ENCODE assay signal across 10 mouse cellular contexts in the genomic region with DNA sequence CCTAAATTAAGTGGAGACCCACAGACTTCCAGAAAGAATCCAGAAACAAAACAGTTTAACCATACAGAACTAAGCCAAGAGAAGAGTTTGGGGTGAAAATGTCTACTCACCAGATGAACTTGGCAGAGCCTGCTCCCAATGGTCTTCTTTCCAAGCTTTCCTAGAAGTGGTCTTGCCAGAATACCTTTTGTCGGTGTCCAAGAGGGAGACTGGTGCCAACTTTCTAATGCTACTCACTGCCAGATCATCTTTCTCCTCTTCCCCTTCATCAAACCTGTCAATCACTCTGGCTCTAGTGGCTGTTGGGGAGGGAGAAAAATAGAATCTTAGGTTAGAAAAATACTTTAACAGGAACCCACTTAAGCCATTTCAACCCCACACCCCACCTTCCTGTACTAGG. TPM values are rescaled to one million over a fixed set of nuclear protein-coding genes. Genes with fewer than 3 reads are reported as not detected.
DNase-seq lines count a peak whose midpoint lies in the region; ATAC-seq lines count a peak whose summit lies in the region.
"Had no signal": no experiment of that assay in that cellular context is flagged by ENCODE, and none has a peak within 500 bp of the region (broad histone marks: within the 10 kb centered on the region; RNA-seq: fewer than 3 reads in every experiment).

No protein-coding gene starts in this region.

- H3K27ac ChIP-seq in limb, embryonic 15.5 days, result no peak overlapping the region
- H3K27ac ChIP-seq in stomach, embryonic 16.5 days (ENCODE audit: low read length), result no peak overlapping the region

- peak overlapping the region; percentile 96 for H3K4me3 ChIP-seq in megakaryocyte, embryonic 14.5 days (replicated peaks)
- peak overlapping the region; percentile 74; the same call in 1 of the 2 replicates for H3K4me3 ChIP-seq in limb, embryonic 15.5 days
- peak overlapping the region; percentile 89 for H3K4me3 ChIP-seq in stomach, embryonic 16.5 days (replicated peaks; ENCODE audit: low read length)

- peaks cover 36% of the 10 kb centered on the region for H3K36me3 ChIP-seq in megakaryocyte, embryonic 14.5 days (replicated peaks; ENCODE audit: low read length)
- peaks cover 16% of the 10 kb centered on the region for H3K36me3 ChIP-seq in limb, embryonic 15.5 days
- peaks cover 3% of the 10 kb centered on the region; the same call in 1 of the 2 replicates for H3K36me3 ChIP-seq in stomach, embryonic 16.5 days (ENCODE audit: control insufficient read depth, insufficient read depth, low read length)

- peaks cover 39% of the 10 kb centered on the region for H3K4me1 ChIP-seq in megakaryocyte, embryonic 14.5 days
- peaks cover 12% of the 10 kb centered on the region; the same call in 1 of the 2 replicates for H3K4me1 ChIP-seq in limb, embryonic 15.5 days
- peaks cover 6% of the 10 kb centered on the region; the same call in 1 of the 2 replicates for H3K4me1 ChIP-seq in stomach, embryonic 16.5 days (ENCODE audit: control insufficient read depth, insufficient read depth, low read length)

- H3K9ac ChIP-seq in limb, embryonic 15.5 days, result no peak overlapping the region
- H3K9ac ChIP-seq in stomach, embryonic 16.5 days (ENCODE audit: low read length), result no peak overlapping the region

- H3K9me3 ChIP-seq in megakaryocyte, embryonic 14.5 days, result no peaks in the 10 kb centered on the region
- H3K9me3 ChIP-seq in limb, embryonic 15.5 days, result no peaks in the 10 kb centered on the region
- H3K9me3 ChIP-seq in stomach, embryonic 16.5 days (replicated peaks; ENCODE audit: control insufficient read depth, low read length), result no peaks in the 10 kb centered on the region

- peaks cover 30% of the 10 kb centered on the region for H3K27me3 ChIP-seq in megakaryocyte, embryonic 14.5 days (replicated peaks)
- H3K27me3 ChIP-seq in limb, embryonic 15.5 days, result peaks cover 29% of the 10 kb centered on the region
- peaks cover 29% of the 10 kb centered on the region for H3K27me3 ChIP-seq in stomach, embryonic 16.5 days (ENCODE audit: control insufficient read depth, insufficient read depth, low read length)

- no peak for ATAC-seq in megakaryocyte, adult 5-6 weeks (ENCODE audit: poor library complexity, severe bottlenecking)
- ATAC-seq in limb, embryonic 15.5 days (ENCODE audit: insufficient number of reproducible peaks, low FRiP score, low TSS enrichment, low read depth), result no peak
- no peak for ATAC-seq in stomach, embryonic 16.5 days (ENCODE audit: insufficient read depth, low FRiP score)

- DNase-seq in cerebellum, postnatal 10 days, result peak; percentile 67 to 78
- DNase-seq in cerebellum, postnatal 25 days, result no peak
- no peak for DNase-seq in right cerebral cortex, postnatal 25 days
- no peak for DNase-seq in kidney, adult 11 months
- DNase-seq: cerebellum, adult 2 months; left cerebral cortex, postnatal 4 days had no signal

- WGBS in limb, embryonic 15.5 days, result 71% methylated on average over 1 of the region's 1 CpGs
- WGBS in stomach, embryonic 16.5 days, result 85% methylated on average over 1 of the region's 1 CpGs

- peak overlapping the region; percentile 71; the same call in 1 of the 2 replicates for H3K4me2 ChIP-seq in limb, embryonic 15.5 days
- H3K4me2 ChIP-seq in stomach, embryonic 16.5 days (ENCODE audit: low read depth, low read length), result peak overlapping the region; percentile 95

RNA-seq across cellular contexts. Expression of gene Aatf, which starts 1.3 kb away (rescaled TPM):
- 2.5 and 13.5 TPM in 2 replicates for polyA plus RNA-seq in megakaryocyte, embryonic 14.5 days (2012; ENCODE audit: insufficient read depth, low replicate concordance)
- total RNA-seq in megakaryocyte, adult 5-6 weeks (2015), result 24.1 and 33.3 TPM in 2 replicates
- 38.2 and 48.5 TPM in 2 replicates for total RNA-seq in megakaryocyte, adult 5-6 weeks (2017)
- polyA plus RNA-seq in limb, embryonic 15.5 days (2015; fragmentation: Nextera tagmentation; extraction: Ambion mirVana), result 49.4 and 51.5 TPM in 2 replicates
- 50.1 and 55.3 TPM in 2 replicates for polyA plus RNA-seq in stomach, embryonic 16.5 days (2015; fragmentation: Nextera tagmentation; extraction: Ambion mirVana)

RNA-seq across cellular contexts. Expression of gene Lhx1, which starts 13.3 kb away (rescaled TPM):
- not detected in 2 replicates for polyA plus RNA-seq in megakaryocyte, embryonic 14.5 days (2012; ENCODE audit: insufficient read depth, low replicate concordance)
- 0.31 and 0.73 TPM in 2 replicates for total RNA-seq in megakaryocyte, adult 5-6 weeks (2015)
- total RNA-seq in megakaryocyte, adult 5-6 weeks (2017), result 0.53 TPM in 1 of 2 replicates, not detected in the other
- 0.09 TPM in 1 of 2 replicates, not detected in the other for polyA plus RNA-seq in limb, embryonic 15.5 days (2015; fragmentation: Nextera tagmentation; extraction: Ambion mirVana)
- 0.31 and 0.32 TPM in 2 replicates for polyA plus RNA-seq in stomach, embryonic 16.5 days (2015; fragmentation: Nextera tagmentation; extraction: Ambion mirVana)

Comparison
In these comparisons a context has a peak if more than half of its experiments do, and no peak if none do; other contexts are left out.
1. DNase-seq: peak in cerebellum, postnatal 10 days (2 of 2); none in cerebellum, postnatal 25 days (0 of 2), right cerebral cortex, postnatal 25 days (single experiment) and kidney, adult 11 months (single experiment).
2. Peak in every context shown above with its lines, with median percentiles within 50 percentile points of each other: H3K4me3 ChIP-seq.